Mouse (Mus musculus): ENCODE measurements around the gene Chd5. TPM values are rescaled to one million over a fixed set of nuclear protein-coding genes. Genes with fewer than 3 reads are reported as not detected.

The Chd5 gene
- total RNA-seq, 2 experiments from 2014 or later: 176 to 179 TPM

GRCm38 (mm10) chr4:152313934-152314333 lies 24.5 kb upstream of the Chd5 start:
- intact Hi-C loops (cut with DNase I): no loop called here
- DNase-seq (ENCODE audit: extremely low spot score in 1 of 2, low spot score in 2 of 2): peak in 1 of 2 experiments; percentile 78

- intact Hi-C loops (cut with DNase I): no loop called here
- no peak for DNase-seq (ENCODE audit: extremely low spot score in 1 of 2, low spot score in 2 of 2)
Measured at GRCm38 (mm10) chr4:152315498-152316213, 22.8 kb upstream of the Chd5 start.

GRCm38 (mm10) chr4:152317631-152318033 lies 20.8 kb upstream of the Chd5 start:
- intact Hi-C loops (cut with DNase I): no loop called here
- DNase-seq (ENCODE audit: extremely low spot score in 1 of 2, low spot score in 2 of 2): no peak

- DNase-seq (ENCODE audit: extremely low spot score in 1 of 2, low spot score in 2 of 2): no peak
- intact Hi-C loops (cut with DNase I): no loop called here
Measured at GRCm38 (mm10) chr4:152318517-152319234, 19.8 kb upstream of the Chd5 start, which contains the start of gene Rnf207. Gene Rnf207, minus strand, starts transcription at chr4:152318993.

- no peak for DNase-seq (ENCODE audit: extremely low spot score in 1 of 2, low spot score in 2 of 2)
- intact Hi-C loops (cut with DNase I): no loop called here
Measured at GRCm38 (mm10) chr4:152321464-152321863, 17.0 kb upstream of the Chd5 start.

- intact Hi-C loops (cut with DNase I): no loop called here
- no peak for DNase-seq (ENCODE audit: extremely low spot score in 1 of 2, low spot score in 2 of 2)
Measured at GRCm38 (mm10) chr4:152324641-152325562, 13.5 kb upstream of the Chd5 start.

GRCm38 (mm10) chr4:152325574-152326411 lies 12.7 kb upstream of the Chd5 start, which contains the start of gene Rpl22:
Gene Rpl22, plus strand, starts transcription at chr4:152325742.
- intact Hi-C loops (cut with DNase I): no loop called here
- DNase-seq (ENCODE audit: extremely low spot score in 1 of 2, low spot score in 2 of 2): peak; percentile 95

GRCm38 (mm10) chr4:152326543-152326942 lies 11.9 kb upstream of the Chd5 start:
- intact Hi-C loops (cut with DNase I): no loop called here
- DNase-seq (ENCODE audit: extremely low spot score in 1 of 2, low spot score in 2 of 2): no peak

GRCm38 (mm10) chr4:152328691-152329090 lies 9.8 kb upstream of the Chd5 start:
- intact Hi-C loops (cut with DNase I): no loop called here
- peak in 1 of 2 experiments; percentile 64 for DNase-seq (ENCODE audit: extremely low spot score in 1 of 2, low spot score in 2 of 2)

GRCm38 (mm10) chr4:152332952-152333351 lies 5.5 kb upstream of the Chd5 start:
- intact Hi-C loops (cut with DNase I): loop anchor here (2.0 kb wide), 1 partner anchor 102 kb away; no protein-coding TSS in a partner anchor
- DNase-seq (ENCODE audit: extremely low spot score in 1 of 2, low spot score in 2 of 2): peak in 1 of 2 experiments; percentile 80

GRCm38 (mm10) chr4:152333587-152333986 lies 4.9 kb upstream of the Chd5 start:
- intact Hi-C loops (cut with DNase I): loop anchor here (2.0 kb wide), 1 partner anchor 101 kb away; no protein-coding TSS in a partner anchor
- no peak for DNase-seq (ENCODE audit: extremely low spot score in 1 of 2, low spot score in 2 of 2)

GRCm38 (mm10) chr4:152337772-152338171 lies 679 bp upstream of the Chd5 start:
- intact Hi-C loops (cut with DNase I): no loop called here
- DNase-seq (ENCODE audit: extremely low spot score in 1 of 2, low spot score in 2 of 2): no peak

- intact Hi-C loops (cut with DNase I): no loop called here
- peak in 1 of 2 experiments; percentile 49 for DNase-seq (ENCODE audit: extremely low spot score in 1 of 2, low spot score in 2 of 2)
Measured at GRCm38 (mm10) chr4:152339293-152339790, 891 bp downstream of the Chd5 start.

GRCm38 (mm10) chr4:152340584-152341284 lies 2.3 kb downstream of the Chd5 start:
- peak in 1 of 2 experiments; percentile 66 for DNase-seq (ENCODE audit: extremely low spot score in 1 of 2, low spot score in 2 of 2)
- intact Hi-C loops (cut with DNase I): loop anchor here (10.0 kb wide), 1 partner anchor 154 kb away; no protein-coding TSS in a partner anchor

- no peak for DNase-seq (ENCODE audit: extremely low spot score in 1 of 2, low spot score in 2 of 2)
- intact Hi-C loops (cut with DNase I): loop anchor here (10.0 kb wide), 1 partner anchor 152 kb away; no protein-coding TSS in a partner anchor
Measured at GRCm38 (mm10) chr4:152343296-152343695, 4.8 kb downstream of the Chd5 start.

- intact Hi-C loops (cut with DNase I): loop anchor here (10.0 kb wide), 1 partner anchor 150 kb away; no protein-coding TSS in a partner anchor
- no peak for DNase-seq (ENCODE audit: extremely low spot score in 1 of 2, low spot score in 2 of 2)
Measured at GRCm38 (mm10) chr4:152344651-152345050, 6.2 kb downstream of the Chd5 start.
